Mouse (Mus musculus): Measurements from ENCODE around the gene Scn2b.

Scn2b gene

GRCm38 (mm10) chr9:45117741-45118431 is at the start of gene Scn2b:
TSS of gene Scn2b (plus strand) at chr9:45117782.
- peak within 1 kb of the TSS; percentile 55 for H3K4me3 ChIP-seq (replicated peaks; ENCODE audit: low read length)
- H3K9me3 ChIP-seq (ENCODE audit: low read length) = no peaks in the 10 kb centered on the region
- no peaks in the 10 kb centered on the region for H3K36me3 ChIP-seq (ENCODE audit: insufficient read depth, low read length)
- H3K4me1 ChIP-seq (replicated peaks; ENCODE audit: low read depth, low read length) = peaks cover 46% of the 10 kb centered on the region
- peaks cover 21% of the 10 kb centered on the region for H3K27me3 ChIP-seq (ENCODE audit: insufficient read depth, low read length)
- no peak for TF ChIP-seq CTCF (conservative IDR thresholded peaks at IDR 0.05; ENCODE audit: low read length)
- TF ChIP-seq POU5F1 (IDR thresholded peaks at IDR 0.05; ENCODE audit: borderline replicate concordance, low read length) = no peak
- TF ChIP-seq NANOG (IDR thresholded peaks at IDR 0.05; ENCODE audit: borderline replicate concordance, low read length) = no peak

GRCm38 (mm10) chr9:45071800-45072199 is 45.8 kb upstream of the Scn2b start:
- H3K27me3 ChIP-seq (ENCODE audit: insufficient read depth, low read length) = no peaks in the 10 kb centered on the region; the same call in 1 of the 2 replicates
- TF ChIP-seq CTCF (conservative IDR thresholded peaks at IDR 0.05; ENCODE audit: low read length) (no peak), POU5F1 (IDR thresholded peaks at IDR 0.05; ENCODE audit: borderline replicate concordance, low read length) (no peak), NANOG (IDR thresholded peaks at IDR 0.05; ENCODE audit: borderline replicate concordance, low read length) (no peak)
- H3K9me3 ChIP-seq (ENCODE audit: low read length) = no peaks in the 10 kb centered on the region
- no peak overlapping the region for H3K4me3 ChIP-seq (replicated peaks; ENCODE audit: low read length)
- peaks cover 4% of the 10 kb centered on the region; the same call in 1 of the 2 replicates for H3K4me1 ChIP-seq (replicated peaks; ENCODE audit: low read depth, low read length)
- no peaks in the 10 kb centered on the region for H3K36me3 ChIP-seq (ENCODE audit: insufficient read depth, low read length)

GRCm38 (mm10) chr9:45077859-45078258 is 39.7 kb upstream of the Scn2b start:
- peaks cover 11% of the 10 kb centered on the region for H3K4me1 ChIP-seq (replicated peaks; ENCODE audit: low read depth, low read length)
- H3K36me3 ChIP-seq (ENCODE audit: insufficient read depth, low read length) = no peaks in the 10 kb centered on the region
- H3K27me3 ChIP-seq (ENCODE audit: insufficient read depth, low read length) = no peaks in the 10 kb centered on the region
- H3K9me3 ChIP-seq (ENCODE audit: low read length) = no peaks in the 10 kb centered on the region
- TF ChIP-seq POU5F1 (IDR thresholded peaks at IDR 0.05; ENCODE audit: borderline replicate concordance, low read length) (no peak), NANOG (IDR thresholded peaks at IDR 0.05; ENCODE audit: borderline replicate concordance, low read length) (no peak), CTCF (conservative IDR thresholded peaks at IDR 0.05; ENCODE audit: low read length) (no peak)
- H3K4me3 ChIP-seq (replicated peaks; ENCODE audit: low read length) = no peak overlapping the region

- no peaks in the 10 kb centered on the region for H3K9me3 ChIP-seq (ENCODE audit: low read length)
- H3K4me3 ChIP-seq (replicated peaks; ENCODE audit: low read length) = no peak within 1 kb of the TSS
- H3K4me1 ChIP-seq (replicated peaks; ENCODE audit: low read depth, low read length) = peaks cover 11% of the 10 kb centered on the region
- no peaks in the 10 kb centered on the region for H3K36me3 ChIP-seq (ENCODE audit: insufficient read depth, low read length)
- no peaks in the 10 kb centered on the region for H3K27me3 ChIP-seq (ENCODE audit: insufficient read depth, low read length)
- TF ChIP-seq POU5F1 (IDR thresholded peaks at IDR 0.05; ENCODE audit: borderline replicate concordance, low read length) (no peak), NANOG (IDR thresholded peaks at IDR 0.05; ENCODE audit: borderline replicate concordance, low read length) (no peak), CTCF (conservative IDR thresholded peaks at IDR 0.05; ENCODE audit: low read length) (no peak)
Observed at GRCm38 (mm10) chr9:45079011-45079410, 38.6 kb upstream of the Scn2b start, which contains the start of gene Jaml. TSS of gene Jaml (plus strand) at chr9:45079183.

GRCm38 (mm10) chr9:45083132-45083531 is 34.5 kb upstream of the Scn2b start:
- Histone ChIP-seq H3K4me3 (replicated peaks; ENCODE audit: low read length) (no peak overlapping the region), H3K36me3 (ENCODE audit: insufficient read depth, low read length) (no peaks in the 10 kb centered on the region), H3K4me1 (replicated peaks; ENCODE audit: low read depth, low read length) (peaks cover 7% of the 10 kb centered on the region), H3K9me3 (ENCODE audit: low read length) (no peaks in the 10 kb centered on the region), H3K27me3 (ENCODE audit: insufficient read depth, low read length) (no peaks in the 10 kb centered on the region)
- TF ChIP-seq CTCF (conservative IDR thresholded peaks at IDR 0.05; ENCODE audit: low read length) (no peak), NANOG (IDR thresholded peaks at IDR 0.05; ENCODE audit: borderline replicate concordance, low read length) (no peak)

- Histone ChIP-seq H3K4me1 (replicated peaks; ENCODE audit: low read depth, low read length) (peaks cover 7% of the 10 kb centered on the region), H3K27me3 (ENCODE audit: insufficient read depth, low read length) (no peaks in the 10 kb centered on the region), H3K4me3 (replicated peaks; ENCODE audit: low read length) (no peak overlapping the region), H3K9me3 (ENCODE audit: low read length) (no peaks in the 10 kb centered on the region), H3K36me3 (ENCODE audit: insufficient read depth, low read length) (no peaks in the 10 kb centered on the region)
- TF ChIP-seq CTCF (conservative IDR thresholded peaks at IDR 0.05; ENCODE audit: low read length) = no peak
- no peak for TF ChIP-seq NANOG (IDR thresholded peaks at IDR 0.05; ENCODE audit: borderline replicate concordance, low read length)
- TF ChIP-seq POU5F1 (IDR thresholded peaks at IDR 0.05; ENCODE audit: borderline replicate concordance, low read length) = no peak
Observed at GRCm38 (mm10) chr9:45084556-45084955, 33.0 kb upstream of the Scn2b start.

- no peaks in the 10 kb centered on the region for H3K36me3 ChIP-seq (ENCODE audit: insufficient read depth, low read length)
- H3K27me3 ChIP-seq (ENCODE audit: insufficient read depth, low read length) = peaks cover 4% of the 10 kb centered on the region
- H3K4me1 ChIP-seq (replicated peaks; ENCODE audit: low read depth, low read length) = peaks cover 7% of the 10 kb centered on the region
- no peak overlapping the region for H3K4me3 ChIP-seq (replicated peaks; ENCODE audit: low read length)
- H3K9me3 ChIP-seq (ENCODE audit: low read length) = no peaks in the 10 kb centered on the region
- TF ChIP-seq NANOG (IDR thresholded peaks at IDR 0.05; ENCODE audit: borderline replicate concordance, low read length) (no peak), CTCF (conservative IDR thresholded peaks at IDR 0.05; ENCODE audit: low read length) (no peak), POU5F1 (IDR thresholded peaks at IDR 0.05; ENCODE audit: borderline replicate concordance, low read length) (no peak)
Observed at GRCm38 (mm10) chr9:45085741-45086690, 31.6 kb upstream of the Scn2b start.

GRCm38 (mm10) chr9:45088040-45088439 is 29.5 kb upstream of the Scn2b start:
- Histone ChIP-seq H3K27me3 (ENCODE audit: insufficient read depth, low read length) (peaks cover 10% of the 10 kb centered on the region), H3K4me3 (replicated peaks; ENCODE audit: low read length) (no peak overlapping the region), H3K9me3 (ENCODE audit: low read length) (no peaks in the 10 kb centered on the region), H3K4me1 (replicated peaks; ENCODE audit: low read depth, low read length) (peaks cover 10% of the 10 kb centered on the region), H3K36me3 (ENCODE audit: insufficient read depth, low read length) (no peaks in the 10 kb centered on the region)
- TF ChIP-seq POU5F1 (IDR thresholded peaks at IDR 0.05; ENCODE audit: borderline replicate concordance, low read length) (no peak), CTCF (conservative IDR thresholded peaks at IDR 0.05; ENCODE audit: low read length) (no peak), NANOG (IDR thresholded peaks at IDR 0.05; ENCODE audit: borderline replicate concordance, low read length) (no peak)

All from E14TG2a.4 (cell line).